Mouse (Mus musculus): ENCODE data around the gene 5830473C10Rik.

GRCm38 (mm10) chr5:90621726-90622125, 60.8 kb downstream of the 5830473C10Rik start:
- TF ChIP-seq TAL1 (IDR thresholded peaks at IDR 0.05; ENCODE audit: low read length) (no peak), GATA1 (IDR thresholded peaks at IDR 0.05; ENCODE audit: low read length) (no peak)

Data from erythroblast, embryonic 14.5 days (primary cell).